17 mouse cellular contexts compared by ENCODE assay signal in genomic region chr10:19991237-19991865, GRCm38 (mm10). TPM values are rescaled to one million over a fixed set of nuclear protein-coding genes. Genes with fewer than 3 reads are reported as not detected.
DNase-seq lines count a peak whose midpoint lies in the region; ATAC-seq and TF ChIP-seq lines count a peak whose summit lies in the region.
"Had no signal": no experiment of that assay in that cellular context is flagged by ENCODE, and none has a peak within 500 bp of the region (broad histone marks: within the 10 kb centered on the region; RNA-seq: fewer than 3 reads in every experiment).

No protein-coding gene starts in this region.

- no peak for TF ChIP-seq CTCF in liver, postnatal 0 days (IDR thresholded peaks at IDR 0.05; ENCODE audit: low read depth)

- DNase-seq in adrenal gland, adult 2 months = peak; percentile 10
- DNase-seq in adrenal gland, postnatal 10 days = no peak
- no peak for DNase-seq in liver, postnatal 0 days
- no peak for DNase-seq in liver, embryonic 11.5 days (ENCODE audit: low spot score)
- DNase-seq in naive thymus-derived CD4-positive, alpha-beta T cell, adult 2 months (ENCODE audit: low read depth) = peak; percentile 42
- no peak for DNase-seq in layer of hippocampus, adult 18-20 months (ENCODE audit: low spot score in 2 of 2)
- DNase-seq in left cerebral cortex, adult 18-20 months (ENCODE audit: low spot score in 2 of 2) = no peak
- DNase-seq: adrenal gland, postnatal 14 days; cerebellum, adult 9-11 months; embryo, embryonic 11 days; gastrocnemius, adult 2 months; liver, embryonic 13.5 days had no signal

- no peak overlapping the region for H3K9ac ChIP-seq in liver, postnatal 0 days (replicated peaks)
- H3K9ac ChIP-seq in liver, embryonic 11.5 days (ENCODE audit: low read depth, low read length) = no peak overlapping the region
- H3K9ac ChIP-seq: hindbrain, embryonic 13.5 days; liver, embryonic 13.5 days had no signal

- H3K9me3 ChIP-seq in liver, postnatal 0 days (ENCODE audit: low read length) = no peaks in the 10 kb centered on the region
- no peaks in the 10 kb centered on the region for H3K9me3 ChIP-seq in liver, embryonic 11.5 days (ENCODE audit: control insufficient read depth, low read length)
- H3K9me3 ChIP-seq: hindbrain, embryonic 13.5 days; liver, embryonic 13.5 days had no signal

- WGBS in liver, postnatal 0 days (ENCODE audit: insufficient replicate concordance) = 43% methylated on average over 3 of the region's 3 CpGs
- 71% methylated on average over 3 of the region's 3 CpGs for WGBS in liver, embryonic 11.5 days

- no peak overlapping the region for H3K4me3 ChIP-seq in liver, postnatal 0 days (ENCODE audit: low read depth, low read length)
- no peak overlapping the region for H3K4me3 ChIP-seq in liver, embryonic 11.5 days (ENCODE audit: low read depth, low read length)
- H3K4me3 ChIP-seq: gastrocnemius, adult 2 months; hindbrain, embryonic 13.5 days; liver, embryonic 13.5 days; megakaryocyte, embryonic 14.5 days had no signal

- H3K4me2 ChIP-seq in liver, postnatal 0 days (ENCODE audit: low read depth, low read length) = no peak overlapping the region
- no peak overlapping the region for H3K4me2 ChIP-seq in liver, embryonic 11.5 days
- H3K4me2 ChIP-seq: hindbrain, embryonic 13.5 days; liver, embryonic 13.5 days had no signal

- no peaks in the 10 kb centered on the region for H3K27me3 ChIP-seq in liver, postnatal 0 days (ENCODE audit: insufficient read depth, low read length)
- H3K27me3 ChIP-seq in liver, embryonic 11.5 days (replicated peaks; ENCODE audit: control insufficient read depth, insufficient read depth, low read length) = no peaks in the 10 kb centered on the region
- H3K27me3 ChIP-seq: liver, embryonic 13.5 days; megakaryocyte, embryonic 14.5 days had no signal

- no peak for TF ChIP-seq EP300 in liver, postnatal 0 days (IDR thresholded peaks at IDR 0.05; ENCODE audit: low read depth)

- H3K27ac ChIP-seq in liver, postnatal 0 days (ENCODE audit: low read depth) = peak overlapping the region; percentile 50
- H3K27ac ChIP-seq in liver, embryonic 11.5 days (ENCODE audit: low read depth, low read length) = no peak overlapping the region
- H3K27ac ChIP-seq: gastrocnemius, adult 2 months; hindbrain, embryonic 13.5 days; liver, embryonic 13.5 days had no signal

- no peaks in the 10 kb centered on the region for H3K36me3 ChIP-seq in liver, postnatal 0 days (replicated peaks; ENCODE audit: insufficient read depth, low read length)
- no peaks in the 10 kb centered on the region for H3K36me3 ChIP-seq in liver, embryonic 11.5 days (ENCODE audit: control insufficient read depth, insufficient read depth, low read length)
- H3K36me3 ChIP-seq: hindbrain, embryonic 13.5 days; liver, embryonic 13.5 days had no signal

- ATAC-seq in liver, postnatal 0 days = peak; percentile 50; the same call in 1 of the 2 replicates
- ATAC-seq in liver, embryonic 11.5 days (replicated peaks; ENCODE audit: low FRiP score) = no peak
- peak; percentile 11 for ATAC-seq in CD4-positive, CD25-positive, alpha-beta regulatory T cell, adult 4 months
- ATAC-seq: forebrain, embryonic 16.5 days; intestine, postnatal 0 days had no signal

- H3K4me1 ChIP-seq in liver, postnatal 0 days (ENCODE audit: insufficient read depth) = peaks cover 13% of the 10 kb centered on the region
- no peaks in the 10 kb centered on the region for H3K4me1 ChIP-seq in liver, embryonic 11.5 days (replicated peaks; ENCODE audit: control insufficient read depth, insufficient read depth, low read length)
- H3K4me1 ChIP-seq: hindbrain, embryonic 13.5 days had no signal

RNA-seq across cellular contexts. Expression of gene Map3k5, which starts 57.1 kb away (rescaled TPM):
- 10 to 100 TPM; 19.9 to 36.9 TPM for total RNA-seq in adrenal gland, adult 2 months (2021)
- 2.8 and 3.3 TPM in 2 replicates for polyA plus RNA-seq in adrenal gland, adult 2 months (2012; rRNA removed)
- total RNA-seq in adrenal gland, postnatal 10 days (2021) = 10 to 100 TPM; 16.4 to 28.3 TPM
- 1.1 and 1.4 TPM in 2 replicates for polyA plus RNA-seq in liver, postnatal 0 days (2015; fragmentation: Nextera tagmentation; extraction: Ambion mirVana)
- polyA plus RNA-seq in liver, embryonic 11.5 days (2014; fragmentation: Nextera tagmentation; extraction: Ambion mirVana) = 1.2 and 1.8 TPM in 2 replicates
- 10 to 100 TPM; 13.6 to 14.5 TPM for polyA plus RNA-seq in CD4-positive, CD25-positive, alpha-beta regulatory T cell, adult 4 months (2017; shearing (Covaris generic))
- 10 to 100 TPM; 24.1 to 32.5 TPM for total RNA-seq in layer of hippocampus, adult 18-20 months (2021)
- total RNA-seq in left cerebral cortex, adult 18-20 months (2021) = 10 to 100 TPM; 47.7 to 48.4 TPM

Comparison
In these comparisons a context has a peak if more than half of its experiments do, and no peak if none do; other contexts are left out.
1. DNase-seq: peak in adrenal gland, adult 2 months (single experiment) and naive thymus-derived CD4-positive, alpha-beta T cell, adult 2 months (single experiment); none in adrenal gland, postnatal 10 days (single experiment), liver, postnatal 0 days (single experiment), liver, embryonic 11.5 days (single experiment), layer of hippocampus, adult 18-20 months (0 of 2) and left cerebral cortex, adult 18-20 months (0 of 2).